Mouse (Mus musculus) ES-E14 (cell line): ENCODE data around the gene Fbxo21.

Experiments
- CHD2 ChIP-seq: IDR thresholded peaks from 2 replicates; pipeline ENCODE4 v1.6.1; 2014; ENCODE audit warnings: mild to moderate bottlenecking, low read depth, low read length, inconsistent platforms
- HCFC1 ChIP-seq: IDR thresholded peaks from 2 replicates; pipeline ENCODE4 v1.6.1; 2012; ENCODE audit warnings: low read length, inconsistent platforms, borderline replicate concordance; ENCODE audit not compliant: insufficient read depth
- ZC3H11A ChIP-seq: IDR thresholded peaks from 2 replicates; pipeline ENCODE4 v1.6.1; 2012; ENCODE audit warnings: low read depth, mild to moderate bottlenecking, inconsistent platforms, low read length, borderline replicate concordance

DNA sequence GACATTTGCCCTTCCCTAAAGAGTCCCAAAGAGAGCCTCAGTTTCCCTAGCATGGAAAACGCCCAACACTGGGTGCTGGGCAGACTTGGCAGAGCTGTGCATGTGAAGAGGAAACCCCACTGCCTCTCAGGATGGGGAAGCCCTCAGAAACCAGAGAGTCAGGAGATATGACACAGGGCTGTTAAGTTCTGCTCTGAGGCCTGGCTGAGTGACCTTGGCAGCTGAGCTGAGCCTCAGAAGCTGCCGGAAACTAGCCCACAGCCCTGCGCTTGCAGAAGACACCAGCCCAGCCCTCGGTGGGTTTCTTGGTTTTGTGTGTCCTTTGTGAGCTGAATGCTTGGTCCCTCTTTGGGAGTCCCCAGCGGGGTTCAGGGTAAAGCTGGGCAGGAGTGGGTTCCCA is 72.4 kb downstream of the Fbxo21 start:
- TF ChIP-seq HCFC1 (no peak), CHD2 (no peak), ZC3H11A (no peak)
